Mouse (Mus musculus): ENCODE measurements at regions not wholly inside any gene's neighbourhood (a gene's known extent, or its start where the extent isn't known, plus 50 kb on each side); places are given as distances from the start of the nearest gene placed in this dataset.

DNA sequence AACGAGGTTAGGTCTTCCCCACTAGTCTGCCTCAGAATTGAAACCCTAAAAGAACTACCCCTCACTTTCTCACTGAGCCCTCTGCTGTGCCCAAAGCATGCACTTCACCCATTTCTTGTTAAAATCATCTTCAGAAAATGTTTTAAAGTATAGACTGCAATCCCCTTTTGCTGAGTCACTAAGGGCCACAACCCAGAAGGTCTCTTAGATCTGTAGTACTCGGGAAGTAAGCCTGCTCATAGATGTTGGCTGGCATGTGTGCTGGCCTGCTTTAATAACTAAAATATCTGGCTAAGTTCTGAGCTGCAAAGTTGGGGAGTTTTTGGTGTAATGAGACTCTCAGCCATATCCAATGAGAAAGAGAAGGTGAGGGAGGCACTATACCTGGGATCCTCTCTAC lies 329.9 kb downstream of the Insc start:
- no peak for DNase-seq (ENCODE audit: extremely low spot score, low spot score)

DNA sequence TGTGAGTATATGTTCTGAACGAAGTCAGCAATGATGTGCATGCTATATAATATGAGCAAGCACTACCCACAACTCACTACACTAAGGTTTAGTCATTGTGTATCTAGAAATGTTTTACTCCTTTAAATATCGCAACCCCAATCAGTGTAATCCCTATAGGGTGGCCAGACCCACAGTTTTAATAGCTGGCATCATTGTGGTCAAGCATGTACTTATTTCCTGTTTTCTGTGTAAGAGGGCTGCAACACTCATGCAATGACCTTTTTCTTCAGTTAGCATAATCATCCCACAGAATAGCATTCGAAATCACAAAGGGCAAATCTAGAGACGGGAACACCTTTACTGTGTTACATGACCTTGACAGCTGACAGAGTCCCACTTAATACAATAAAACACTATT lies 333.3 kb downstream of the Insc start:
- no peak for DNase-seq (ENCODE audit: extremely low spot score, low spot score)

- DNase-seq (ENCODE audit: extremely low spot score, low spot score) = no peak
These were observed 341.4 kb downstream of the Insc start for GRCm38 (mm10) chr7:115084711-115085380.

- no peak for DNase-seq (ENCODE audit: extremely low spot score, low spot score)
These were observed 343.3 kb downstream of the Insc start for GRCm38 (mm10) chr7:115086542-115087448.

DNA sequence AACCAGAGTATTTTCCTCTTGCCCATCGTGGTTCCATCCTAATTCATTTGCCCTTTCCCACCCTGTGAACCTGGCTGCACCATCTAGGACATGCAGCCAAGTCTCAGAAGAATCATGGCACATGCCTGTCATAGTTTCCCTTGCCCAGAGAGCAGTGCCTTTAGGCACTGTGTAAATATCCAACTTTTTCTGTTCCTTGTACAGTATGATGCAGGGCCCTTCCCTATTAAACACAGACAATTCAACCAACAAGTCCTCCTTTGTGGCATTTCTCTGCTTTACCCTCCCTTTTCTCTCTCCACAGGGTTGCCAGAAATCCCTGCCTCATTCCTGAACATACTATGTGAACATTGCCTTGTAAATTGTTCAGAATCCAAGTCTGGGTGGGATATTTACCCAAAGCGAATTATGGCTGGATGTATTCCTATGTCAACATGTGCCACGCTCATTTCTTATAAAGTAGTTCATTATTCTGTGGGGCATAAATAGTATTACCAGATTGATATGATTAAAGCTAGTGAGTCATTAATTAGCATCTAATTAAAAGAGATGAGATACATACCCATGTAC lies 349.1 kb downstream of the Insc start:
- DNase-seq (ENCODE audit: extremely low spot score, low spot score) = no peak

DNA sequence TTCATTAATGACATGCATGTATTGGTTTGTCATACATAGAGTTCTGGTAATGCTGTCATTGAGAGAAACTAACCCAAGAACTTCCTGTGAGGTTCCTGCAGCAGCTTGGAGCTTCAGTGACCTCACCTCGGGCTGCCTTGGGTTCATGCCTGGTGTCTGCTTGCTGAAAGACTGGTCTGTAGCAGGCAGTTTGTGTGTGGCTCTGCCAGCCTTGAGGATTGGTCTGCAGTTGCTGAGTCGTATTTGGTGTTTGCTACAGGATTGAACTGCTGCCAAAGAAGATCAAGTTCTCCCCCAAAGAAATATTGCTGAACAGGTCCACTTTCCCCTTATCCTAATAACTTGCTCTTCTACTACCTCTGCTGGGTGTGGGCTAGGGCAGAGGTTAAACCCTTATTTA lies 362.5 kb downstream of the Insc start:
- no peak for DNase-seq (ENCODE audit: extremely low spot score, low spot score)

DNA sequence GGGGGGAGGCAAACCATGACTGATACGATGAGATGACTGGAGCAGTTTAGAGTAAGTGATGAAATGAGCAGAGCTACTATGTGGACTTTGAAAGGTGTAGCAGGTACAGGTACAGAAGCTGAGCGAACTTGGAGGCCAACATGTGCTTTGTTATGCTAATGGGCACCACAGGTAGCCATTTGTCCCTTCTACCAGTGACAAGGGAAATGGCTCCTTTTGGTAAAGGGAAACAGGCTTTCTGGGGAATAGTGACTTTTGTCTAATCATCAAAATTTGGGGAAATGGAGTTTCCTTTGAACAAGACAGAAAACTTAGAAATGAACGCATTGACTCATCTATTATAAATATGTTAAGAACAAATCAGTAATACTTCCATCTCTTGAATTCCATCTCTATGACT lies 368.8 kb downstream of the Insc start:
- no peak for DNase-seq (ENCODE audit: extremely low spot score, low spot score)

DNA sequence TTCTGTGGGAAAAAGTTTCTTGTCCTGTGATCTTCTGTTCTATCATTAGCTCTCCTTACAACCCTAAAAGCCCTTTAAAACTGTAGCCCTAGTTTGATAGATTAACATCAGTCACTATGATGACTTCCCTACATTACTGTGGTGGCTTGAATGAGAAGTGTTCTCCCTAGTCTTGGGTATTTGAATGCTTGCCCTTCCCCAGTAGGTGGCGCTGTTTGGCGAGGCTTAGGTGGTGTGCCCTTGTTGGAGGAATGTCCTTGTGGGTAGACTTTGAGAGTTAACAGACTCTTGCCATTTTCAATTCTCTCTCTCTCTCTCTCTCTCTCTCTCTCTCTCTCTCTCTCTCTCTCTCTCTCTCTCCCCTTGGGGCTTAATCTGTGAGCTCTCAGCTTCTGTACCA lies 379.8 kb downstream of the Insc start:
- DNase-seq (ENCODE audit: extremely low spot score, low spot score) = peak; percentile 11

DNA sequence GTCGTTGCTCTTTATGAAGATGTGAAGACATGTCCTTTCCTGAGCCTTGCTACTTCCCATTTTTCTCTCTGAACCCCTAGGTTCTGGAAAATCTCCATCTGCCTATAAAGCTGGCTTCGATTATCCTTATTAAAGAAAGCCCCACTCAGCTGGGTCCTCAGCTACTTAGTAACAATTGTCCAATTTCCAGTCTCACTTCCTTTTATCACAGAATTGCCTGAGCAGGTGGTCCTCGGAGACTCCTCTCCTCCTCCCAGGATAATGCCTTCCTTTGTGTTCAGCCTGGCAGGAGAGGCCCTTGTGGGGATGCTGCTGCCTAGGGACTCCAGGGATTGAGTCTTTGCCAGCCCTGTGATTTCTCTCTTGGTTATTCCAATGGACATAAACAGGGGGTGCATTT lies 385.5 kb downstream of the Insc start:
- DNase-seq (ENCODE audit: extremely low spot score, low spot score) = peak; percentile 10

- DNase-seq (ENCODE audit: extremely low spot score, low spot score) = no peak
These were observed 387.9 kb downstream of the Insc start for GRCm38 (mm10) chr7:115131259-115131969.

GRCm38 (mm10) chr7:115131970-115132551 lies 388.6 kb downstream of the Insc start:
- no peak for DNase-seq (ENCODE audit: extremely low spot score, low spot score)

DNA sequence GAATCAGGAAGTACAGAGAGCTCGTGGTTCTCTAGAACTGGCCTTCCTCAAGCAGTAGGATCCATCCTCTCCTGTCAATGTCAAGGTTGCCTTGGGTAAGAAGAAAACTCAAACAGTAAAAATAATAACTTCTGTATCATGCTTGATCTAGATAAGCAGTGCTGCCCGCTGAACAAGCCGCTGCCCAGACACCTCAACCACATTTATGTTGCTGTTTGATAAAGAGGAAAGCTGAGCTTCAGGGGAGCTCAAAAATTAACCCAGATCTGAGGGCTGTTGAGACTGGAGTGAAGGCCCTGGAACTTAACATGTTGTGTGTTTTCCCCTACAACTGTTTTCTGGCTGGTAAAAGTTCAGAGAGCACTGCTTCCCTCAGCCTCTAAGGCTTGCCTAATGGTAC lies 389.1 kb downstream of the Insc start:
- DNase-seq (ENCODE audit: extremely low spot score, low spot score) = no peak

DNA sequence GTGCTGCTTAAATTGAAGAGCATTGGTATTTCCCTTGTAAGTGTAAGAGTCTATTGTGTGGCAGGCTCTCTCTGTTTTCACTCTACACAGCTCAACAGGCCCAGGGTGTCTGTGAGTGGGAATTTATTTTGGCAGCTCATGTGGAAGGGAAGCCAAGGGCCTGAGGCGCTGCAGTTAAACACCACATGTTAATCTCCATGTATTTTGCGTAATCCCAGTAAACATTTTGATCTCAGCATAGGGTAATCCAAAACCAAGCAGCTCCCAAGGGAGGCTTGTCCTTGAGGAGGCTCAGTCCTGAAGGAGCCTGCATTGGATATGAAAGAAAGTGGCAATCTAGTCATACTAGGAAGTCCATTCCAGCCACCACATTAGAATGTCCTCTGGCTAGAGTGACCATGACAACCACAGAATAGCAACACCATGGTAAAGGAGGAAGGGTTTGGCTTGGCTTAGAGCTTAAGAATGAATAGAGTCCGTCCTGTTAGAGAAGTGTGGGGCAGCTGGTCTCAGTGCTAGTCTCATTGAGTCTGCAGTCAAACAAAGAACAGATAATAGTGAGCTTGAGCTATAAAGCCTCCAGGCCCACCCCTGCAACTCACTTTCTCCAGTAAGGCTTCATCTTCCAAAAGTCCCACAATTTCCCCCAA lies 391.6 kb downstream of the Insc start:
- no peak for DNase-seq (ENCODE audit: extremely low spot score, low spot score)

GRCm38 (mm10) chr7:115140286-115140685 lies 396.8 kb downstream of the Insc start:
- DNase-seq (ENCODE audit: extremely low spot score, low spot score) = no peak

GRCm38 (mm10) chr7:115142163-115142562 lies 398.7 kb downstream of the Insc start:
- DNase-seq (ENCODE audit: extremely low spot score, low spot score) = no peak

GRCm38 (mm10) chr7:115144947-115145346 lies 401.5 kb downstream of the Insc start:
- DNase-seq (ENCODE audit: extremely low spot score, low spot score) = no peak

DNA sequence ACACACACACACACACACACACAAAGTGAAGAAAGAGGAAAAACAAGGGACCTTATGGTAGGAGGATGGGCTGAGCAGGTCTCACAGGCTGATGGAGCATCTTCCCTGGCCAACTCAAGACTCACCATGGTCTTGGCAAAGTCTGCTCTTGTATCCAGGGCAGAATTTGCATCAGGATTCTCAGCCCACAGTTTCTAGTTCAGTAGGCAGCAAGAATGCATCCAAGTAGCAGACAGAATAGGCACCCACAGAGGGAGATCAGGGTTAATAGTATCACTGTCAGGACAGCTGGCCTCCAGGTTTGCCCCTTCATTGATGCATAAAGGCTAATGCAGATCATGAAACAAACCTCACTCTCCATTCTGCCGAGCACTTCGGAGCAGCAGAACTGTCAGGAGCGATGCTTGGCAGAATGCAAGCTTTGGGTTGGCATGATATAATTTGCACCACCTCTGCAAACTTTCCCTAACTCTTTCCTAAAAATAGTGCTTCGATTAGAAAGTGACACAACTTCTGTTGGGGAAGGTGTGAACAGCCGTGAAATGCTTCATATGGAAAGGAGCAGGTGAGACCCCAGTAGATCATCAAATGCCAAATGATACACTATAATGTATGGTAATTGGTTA lies 404.0 kb downstream of the Insc start:
- DNase-seq (ENCODE audit: extremely low spot score, low spot score) = no peak

DNA sequence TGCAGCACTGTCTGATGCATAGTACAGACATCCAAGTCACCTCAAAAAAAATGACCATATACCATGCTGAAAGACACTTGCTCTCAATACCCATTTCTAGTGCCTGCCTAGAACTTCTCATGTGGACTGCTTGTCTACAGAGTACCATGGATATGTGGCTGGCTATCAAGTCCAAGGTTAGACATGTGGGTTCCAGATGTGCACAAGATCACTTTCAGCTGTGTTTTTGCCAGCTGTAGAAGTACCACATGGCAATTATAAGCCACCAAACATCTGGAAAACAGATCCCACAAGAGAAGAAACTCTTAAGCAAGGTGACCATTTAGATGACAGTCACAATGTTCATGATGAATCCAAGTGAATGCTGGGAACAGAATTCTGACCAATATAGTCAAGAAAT lies 409.8 kb downstream of the Insc start:
- DNase-seq (ENCODE audit: extremely low spot score, low spot score) = peak; percentile 22

DNA sequence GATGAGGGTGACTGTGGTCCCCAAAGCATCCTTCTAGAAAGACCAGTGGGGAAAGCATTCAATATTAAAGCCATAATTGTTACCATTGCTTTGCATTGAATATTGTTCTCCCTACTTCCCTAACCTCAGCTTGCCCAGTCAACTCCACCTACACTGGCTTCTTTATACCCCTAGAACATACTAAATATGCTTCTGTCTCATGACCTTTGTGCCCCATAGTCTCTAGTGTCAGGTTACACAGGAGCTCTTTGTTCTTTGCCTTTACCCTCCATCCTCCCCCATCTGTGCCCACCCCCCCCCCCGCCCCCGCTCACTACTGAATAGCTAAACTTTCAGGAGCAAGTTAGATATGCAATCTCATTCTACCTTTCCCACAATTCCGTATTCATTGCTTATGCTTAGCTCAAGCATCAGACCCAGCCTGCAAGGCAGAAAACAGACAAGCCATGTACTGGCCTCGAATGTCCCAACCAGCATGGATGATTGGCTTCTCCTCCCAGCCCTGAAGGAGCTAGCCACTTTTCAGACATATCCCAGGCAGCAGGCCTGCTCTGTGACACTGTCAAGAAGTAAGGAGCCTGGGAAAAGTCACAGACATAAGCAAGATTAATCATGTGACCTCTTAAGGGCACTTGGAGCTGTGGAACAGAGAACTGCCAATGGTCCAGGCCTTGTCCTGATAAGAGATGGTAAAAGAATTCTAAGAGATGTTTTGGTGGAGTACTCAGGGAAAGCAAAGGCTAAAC lies 410.4 kb downstream of the Insc start:
- peak; percentile 39 for DNase-seq (ENCODE audit: extremely low spot score, low spot score)

DNA sequence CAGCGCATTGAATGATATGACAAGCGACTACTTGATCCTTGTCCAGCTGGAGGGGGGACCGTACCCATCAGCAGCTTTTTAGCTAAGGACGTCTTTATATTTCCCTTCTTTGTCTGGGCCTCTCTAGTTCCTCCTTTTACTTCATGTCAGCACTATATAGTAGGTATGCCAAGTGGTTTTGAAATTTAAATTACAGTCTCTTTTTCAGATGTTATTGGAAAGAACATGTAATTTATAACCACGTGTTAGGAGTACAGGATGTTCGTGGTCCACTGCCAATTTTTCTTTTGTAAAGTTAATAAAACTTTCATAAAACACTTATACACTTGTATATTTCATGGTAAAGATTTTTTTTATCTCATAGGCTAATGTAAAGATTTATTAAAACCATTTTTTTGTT lies 426.5 kb downstream of the Insc start:
- no peak for DNase-seq (ENCODE audit: extremely low spot score, low spot score)
